Mouse (Mus musculus) cerebellum, postnatal 25 days (tissue): ENCODE data around the gene Iqsec1.

Experiments
- DNase-seq, 2 experiments: peaks; one replicate each; pipeline ENCODE4 v3.0.0; 2021; ENCODE audit warnings: mixed read lengths in 2 of 2

The Iqsec1 gene

DNA sequence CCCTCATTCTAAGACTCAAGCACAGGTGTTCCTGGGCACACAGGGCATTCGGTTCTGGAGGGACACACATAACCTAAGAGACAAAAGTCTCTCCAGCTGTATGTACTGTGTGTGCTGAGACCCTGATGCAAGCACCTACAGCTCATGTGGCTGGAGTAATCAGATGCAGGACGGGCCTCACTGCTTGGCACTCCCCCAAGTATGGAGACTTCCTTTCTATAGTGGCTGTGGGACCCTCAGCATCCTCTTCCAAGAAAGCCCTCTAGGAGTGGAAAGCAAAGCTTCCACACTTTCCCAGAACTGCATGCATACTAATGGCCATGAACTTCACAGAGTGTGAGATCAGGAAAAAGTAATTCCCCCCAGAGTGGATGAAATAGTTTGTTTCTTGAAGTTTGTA lies 208.0 kb downstream of the Iqsec1 start:
- DNase-seq = no peak

- no peak for DNase-seq
Measured at GRCm38 (mm10) chr6:90778841-90779240, 209.6 kb downstream of the Iqsec1 start.

DNA sequence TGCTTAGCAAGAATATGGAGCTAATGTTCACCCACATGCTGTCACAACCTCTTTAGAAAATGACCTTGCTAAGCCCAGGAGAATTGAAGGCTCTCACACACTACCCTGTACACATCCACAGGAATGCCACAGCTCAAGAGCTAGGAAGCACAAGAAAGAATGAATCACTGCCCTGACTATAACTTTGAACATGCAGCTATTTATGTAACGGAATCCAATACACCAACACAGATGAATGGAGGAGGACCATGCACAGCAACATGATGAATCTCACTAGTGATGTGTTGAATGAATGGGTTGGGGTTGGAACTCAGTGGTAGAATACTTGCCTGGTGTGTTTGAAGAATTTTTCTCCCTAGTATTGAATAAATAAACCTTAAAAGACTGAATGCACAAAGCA lies 211.2 kb downstream of the Iqsec1 start:
- no peak for DNase-seq

- DNase-seq = no peak
Measured at GRCm38 (mm10) chr6:90775606-90776005, 212.9 kb downstream of the Iqsec1 start.

GRCm38 (mm10) chr6:90773811-90774233 lies 214.7 kb downstream of the Iqsec1 start:
- DNase-seq = peak; percentile 77 to 82

- no peak for DNase-seq
Measured at GRCm38 (mm10) chr6:90772120-90772519, 216.4 kb downstream of the Iqsec1 start.

DNA sequence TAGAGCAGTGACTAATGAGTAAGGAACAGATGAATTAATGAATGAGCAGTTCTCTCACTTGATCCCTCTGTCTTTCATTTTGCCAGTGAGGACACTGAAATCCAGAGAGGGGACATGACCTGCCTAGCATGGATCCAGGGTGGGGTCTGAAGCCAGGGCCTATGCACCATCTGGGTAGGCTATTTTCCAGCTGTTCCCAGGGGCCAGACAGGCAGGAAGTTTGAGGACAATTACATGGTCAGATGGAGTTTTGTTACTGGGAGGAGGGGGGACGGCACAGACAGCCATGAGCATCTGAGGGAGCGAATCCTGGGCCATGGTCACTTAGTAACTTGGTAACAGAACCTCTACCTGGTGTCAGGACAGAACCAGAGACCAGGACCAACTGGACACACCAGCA lies 220.0 kb downstream of the Iqsec1 start:
- no peak for DNase-seq

GRCm38 (mm10) chr6:90767874-90768273 lies 220.6 kb downstream of the Iqsec1 start:
- no peak for DNase-seq

DNA sequence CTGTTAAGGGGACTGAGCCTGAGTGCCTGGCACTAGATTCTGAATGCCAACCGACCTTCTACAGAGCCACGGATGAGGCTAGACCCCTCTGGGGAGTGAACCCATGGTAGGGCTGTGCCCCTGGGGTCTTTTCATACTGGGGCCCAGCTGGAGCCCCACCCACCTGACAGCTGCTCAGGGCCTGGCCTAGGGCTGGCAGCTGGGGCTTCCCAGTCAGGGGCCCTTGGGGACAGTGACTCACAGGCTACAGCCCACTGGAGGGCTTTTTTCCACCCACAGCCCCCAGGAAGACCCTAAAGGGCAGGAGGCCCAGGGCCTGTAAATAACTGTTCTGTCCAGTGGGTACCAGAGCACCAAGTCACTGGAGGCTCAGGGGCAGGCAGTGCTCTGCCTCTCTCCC lies 223.7 kb downstream of the Iqsec1 start:
- no peak for DNase-seq

- peak; percentile 80 to 89 for DNase-seq
Measured at GRCm38 (mm10) chr6:90763959-90764591, 224.4 kb downstream of the Iqsec1 start.

DNA sequence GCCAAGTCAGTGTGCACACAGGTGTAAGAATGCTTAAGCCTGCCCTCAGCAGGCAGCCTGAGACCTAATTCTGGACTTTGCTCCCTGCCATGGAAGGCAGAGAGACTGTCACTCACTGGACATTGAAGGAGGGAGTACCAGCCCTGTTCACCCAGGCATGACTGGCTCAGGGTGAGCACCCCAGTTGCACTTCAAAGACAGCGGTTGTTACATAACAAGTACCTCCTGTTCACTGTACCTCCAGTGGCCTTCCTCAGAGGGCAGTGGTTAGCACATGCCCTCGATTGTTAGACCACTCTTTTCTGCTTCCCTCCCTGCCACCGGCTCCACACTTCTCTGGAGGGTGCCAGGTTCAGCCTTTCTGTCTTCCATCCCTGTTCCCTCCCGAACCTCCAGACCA lies 225.2 kb downstream of the Iqsec1 start:
- DNase-seq = no peak

GRCm38 (mm10) chr6:90762120-90762736 lies 226.3 kb downstream of the Iqsec1 start:
- DNase-seq = peak in 1 of 2 experiments; percentile 46

GRCm38 (mm10) chr6:90761301-90762056 lies 227.0 kb downstream of the Iqsec1 start:
- DNase-seq = no peak

- DNase-seq = no peak
Measured at GRCm38 (mm10) chr6:90760886-90761285, 227.6 kb downstream of the Iqsec1 start.

DNA sequence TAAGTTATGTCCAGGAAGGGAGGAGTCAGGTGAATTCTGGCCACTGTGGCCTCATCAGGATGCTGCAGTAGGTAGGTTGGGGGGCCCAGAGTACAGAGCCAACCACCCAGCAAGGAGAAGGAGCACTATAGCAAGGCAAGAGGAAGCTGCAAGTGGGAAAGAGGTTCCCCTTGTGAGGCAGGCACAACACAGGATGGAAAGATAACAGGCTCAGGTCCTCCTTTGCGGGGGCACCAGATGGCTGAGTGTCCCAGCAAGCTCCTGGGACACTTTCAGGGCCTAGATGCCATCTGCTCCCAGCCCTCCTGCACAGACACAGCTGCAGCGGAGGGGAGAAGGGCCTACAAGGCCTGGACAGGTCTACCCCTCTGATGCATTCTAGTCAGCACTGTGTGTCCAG lies 228.7 kb downstream of the Iqsec1 start:
- peak; percentile 81 to 83 for DNase-seq

DNA sequence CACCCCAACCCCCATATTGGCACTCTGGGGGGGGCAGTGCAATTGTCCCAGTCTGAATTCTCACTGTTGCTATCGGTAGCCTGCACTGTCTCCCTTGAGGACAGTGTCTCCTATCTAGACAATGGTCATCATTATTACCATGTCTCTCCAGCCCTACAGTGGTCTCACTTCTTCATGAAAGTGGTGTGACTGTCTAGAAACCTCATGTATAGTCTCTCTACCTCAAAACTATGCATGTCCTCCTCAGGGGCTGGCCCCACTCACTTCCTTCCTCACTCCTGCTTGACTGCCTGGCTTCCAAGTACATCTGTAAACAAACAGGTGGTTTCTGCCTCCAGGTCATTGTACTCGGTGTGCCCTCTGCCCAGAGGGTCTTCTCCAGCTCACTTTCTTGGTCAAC lies 230.3 kb downstream of the Iqsec1 start:
- DNase-seq = no peak

DNA sequence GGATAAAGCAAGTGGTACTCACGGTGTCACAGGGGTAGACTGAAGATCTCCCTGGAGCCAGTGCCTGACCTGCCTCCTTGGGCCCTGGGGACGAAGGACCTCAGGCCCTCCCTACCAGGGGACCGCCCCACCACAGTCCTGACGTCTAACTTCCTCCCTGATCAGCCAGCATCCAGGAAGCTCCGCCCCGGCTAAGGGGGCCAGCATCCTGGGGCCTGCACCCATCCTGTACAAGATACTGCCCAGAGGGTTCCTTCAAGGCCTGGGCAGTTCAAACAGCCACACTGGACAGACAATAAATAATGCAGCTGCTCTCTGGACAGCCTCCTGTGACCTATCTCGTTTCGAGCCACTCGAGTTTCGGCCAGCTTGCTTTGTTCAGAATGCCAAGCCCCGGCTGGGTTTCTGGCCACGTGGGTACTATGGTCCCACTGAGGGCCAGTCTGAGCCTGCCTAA lies 231.0 kb downstream of the Iqsec1 start:
- peak; percentile 48 to 60 for DNase-seq

- DNase-seq = no peak
Measured at GRCm38 (mm10) chr6:90756561-90756960, 231.9 kb downstream of the Iqsec1 start.

- no peak for DNase-seq
Measured at GRCm38 (mm10) chr6:90755613-90755941, 232.9 kb downstream of the Iqsec1 start.

GRCm38 (mm10) chr6:90754927-90755612 lies 233.4 kb downstream of the Iqsec1 start:
- peak; percentile 52 to 57 for DNase-seq

DNA sequence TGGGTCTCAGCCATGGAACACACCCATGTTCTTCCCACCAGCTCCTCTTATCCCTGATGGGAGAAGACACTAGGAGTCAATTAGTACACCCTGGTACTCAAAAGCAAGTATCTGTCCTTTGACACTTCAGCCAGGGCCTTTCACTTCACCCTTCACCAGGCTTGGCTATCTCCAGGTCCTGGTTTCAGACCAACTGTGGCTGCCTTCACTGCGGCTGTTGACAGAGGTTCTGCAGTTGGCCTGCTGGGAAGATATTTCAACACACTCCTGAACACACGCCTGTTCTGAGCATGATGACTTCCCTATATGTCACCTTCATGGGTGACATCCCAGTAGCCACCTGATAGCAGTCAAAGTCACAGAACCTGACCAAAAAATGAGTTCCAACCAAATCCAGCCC lies 234.4 kb downstream of the Iqsec1 start:
- DNase-seq = no peak

DNA sequence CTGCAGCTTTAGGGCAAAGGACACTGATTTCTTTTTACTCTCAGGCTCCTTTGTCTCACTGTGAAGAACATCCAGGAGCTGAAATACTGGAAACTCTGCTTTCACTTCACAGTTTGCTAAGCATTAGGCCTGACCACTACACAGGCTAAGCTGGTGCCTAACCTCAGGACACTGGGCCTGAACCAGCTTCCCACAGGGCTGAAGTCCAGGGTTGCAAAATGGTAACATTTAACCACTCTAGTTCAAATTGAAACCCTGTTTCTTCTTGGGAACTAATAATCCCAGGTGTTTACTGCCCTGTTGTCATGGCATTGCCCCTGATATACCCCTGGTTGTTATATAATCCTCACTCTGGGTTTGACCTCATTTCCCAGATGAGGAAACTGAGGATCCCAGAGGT lies 234.8 kb downstream of the Iqsec1 start:
- DNase-seq = no peak

DNA sequence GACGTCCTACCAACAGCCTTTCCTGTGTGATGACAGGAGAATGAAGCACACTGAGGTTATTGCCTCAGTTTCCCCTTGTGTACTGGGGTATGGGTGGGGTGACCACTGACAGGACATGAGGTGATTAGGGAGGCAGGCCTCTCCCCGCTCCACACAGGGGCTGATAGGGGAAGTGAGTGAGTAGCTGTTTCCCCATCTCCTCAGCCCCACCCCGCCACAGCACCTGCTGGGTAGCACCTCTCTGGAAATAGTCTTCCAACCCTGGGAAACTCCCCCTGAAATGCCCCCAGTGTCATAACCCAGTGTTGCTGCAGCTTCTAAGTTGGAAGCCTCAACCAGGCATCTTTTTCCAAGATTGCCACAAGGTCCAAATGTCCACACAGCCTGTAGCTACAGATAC lies 236.9 kb downstream of the Iqsec1 start:
- DNase-seq = no peak

- DNase-seq = no peak
Measured at GRCm38 (mm10) chr6:90750091-90750490, 238.4 kb downstream of the Iqsec1 start.
